Mouse (Mus musculus) small intestine, adult 2 months (tissue): Measurements from ENCODE around the gene Pxk.
A peak's percentile ranks its signal among the peaks of the same experiment; 100 is the strongest.

Experiments
- CTCF ChIP-seq: fragments of 200-500 bp; IDR thresholded peaks from 2 replicates; pipeline ENCODE4 v1.5.1; 2012; ENCODE audit warnings: low read depth, mild to moderate bottlenecking, control low read depth, inconsistent platforms, low read length, moderate library complexity, mixed read lengths; ENCODE audit not compliant: insufficient replicate concordance, insufficient read length; ENCODE audit errors: extremely low read depth
- POLR2A ChIP-seq: fragments of 200-500 bp; IDR thresholded peaks from 2 replicates; pipeline ENCODE4 v1.6.1; 2012; ENCODE audit warnings: low read depth, mild to moderate bottlenecking, control low read depth, inconsistent platforms, low read length, moderate library complexity

DNA sequence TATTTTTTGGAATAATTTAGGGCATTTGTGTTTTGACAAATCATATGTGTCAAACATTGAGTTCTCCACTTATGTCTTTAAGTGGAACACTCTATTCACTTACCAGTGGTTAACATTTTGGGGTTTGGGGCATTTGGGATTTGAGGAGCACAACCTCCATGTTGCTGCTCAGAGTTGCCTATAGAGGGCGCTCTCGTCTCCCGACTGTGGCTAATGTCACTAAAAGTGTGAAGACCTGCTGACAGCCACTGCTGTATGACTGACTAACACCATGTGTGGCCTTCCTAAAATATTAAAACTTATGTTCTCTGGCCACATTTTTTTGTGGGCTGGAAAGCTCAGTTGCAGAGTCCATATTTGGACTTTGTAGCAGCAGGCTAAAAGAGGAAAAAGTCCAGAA, 85.3 kb downstream of the Pxk start:
- no peak for TF ChIP-seq POLR2A
- TF ChIP-seq CTCF = peak; percentile 33; the same call in 1 of the 2 replicates
